Mouse (Mus musculus): ENCODE data around the gene Trpv2.

The Trpv2 gene

DNA sequence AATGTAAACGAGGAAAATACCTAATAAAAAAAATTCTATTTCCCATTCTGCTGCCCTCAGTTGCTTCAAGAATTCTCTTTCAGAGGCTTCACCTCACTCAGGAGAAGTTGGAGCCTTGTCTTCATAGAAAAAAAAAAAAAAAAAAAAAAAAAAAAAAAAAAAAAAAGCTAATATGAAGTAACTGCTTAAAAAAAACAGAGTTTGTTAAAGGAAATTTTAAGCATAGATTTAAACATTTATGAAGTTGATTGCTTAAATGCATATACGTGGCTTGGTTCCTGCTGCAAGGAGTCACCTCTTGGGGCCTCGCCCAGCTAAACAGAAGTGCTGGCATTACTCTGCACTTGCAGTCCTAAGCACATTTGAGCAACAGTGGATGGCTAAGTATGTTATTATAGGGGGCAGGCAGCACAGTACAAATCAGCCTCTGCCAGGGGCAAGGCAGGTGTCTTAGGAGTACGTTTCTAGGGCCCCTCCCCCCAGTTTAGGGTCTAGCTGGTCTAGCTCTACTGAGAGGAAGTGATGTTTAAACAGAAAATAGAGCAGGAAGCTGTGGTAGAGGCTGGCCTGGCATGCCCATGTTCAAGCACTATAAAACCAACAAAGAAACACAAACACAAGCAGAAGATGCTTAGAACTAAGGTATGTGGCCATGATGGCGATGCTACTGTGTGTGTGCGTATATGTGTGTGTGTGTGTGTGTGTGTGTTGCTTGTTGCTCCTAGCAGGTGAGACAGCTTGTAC is at the start of gene Trpv2:
Gene Trpv2 (plus strand): TSS at position 528 of the 744 bp plus-strand sequence.
- DNase-seq = no peak

DNA sequence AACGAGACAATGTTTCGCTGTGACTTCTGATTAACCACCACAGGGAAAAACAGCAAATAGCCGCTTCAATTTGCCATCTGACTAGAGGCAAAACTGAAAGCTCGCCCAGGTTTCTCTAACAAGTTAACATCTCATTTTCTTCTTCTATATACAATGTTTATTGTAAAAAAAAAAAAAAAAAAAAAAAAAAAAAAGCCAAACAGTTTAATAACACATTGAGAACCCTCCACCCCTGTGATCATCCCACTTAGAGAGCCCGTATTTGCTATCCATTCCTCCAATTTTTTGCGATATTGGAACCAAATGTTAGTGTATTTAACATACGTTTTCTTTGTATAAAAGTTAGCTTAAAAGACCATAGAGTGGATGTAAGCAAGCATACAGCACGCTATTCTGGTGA is 37.2 kb upstream of the Trpv2 start:
- DNase-seq = no peak

DNA sequence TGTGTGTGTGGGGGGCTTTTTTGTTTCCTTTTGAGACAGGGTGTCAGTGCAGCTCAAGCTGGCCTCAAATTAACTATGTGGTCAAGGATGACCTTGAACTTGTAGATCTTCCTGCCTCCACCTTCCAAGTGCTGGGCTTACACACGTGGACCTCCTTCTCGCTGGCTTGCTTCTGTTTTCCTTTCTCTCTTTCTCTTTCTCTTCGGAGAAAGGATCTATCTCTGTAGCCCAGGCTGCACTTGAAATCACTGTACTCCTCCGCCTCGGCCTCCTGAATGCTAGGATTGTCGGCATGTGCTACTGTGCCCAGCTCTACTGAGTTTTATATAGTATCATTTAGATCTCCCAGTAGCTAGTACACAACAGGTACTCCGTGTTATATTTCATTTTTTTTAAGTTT is 36.7 kb upstream of the Trpv2 start:
- DNase-seq = no peak

DNA sequence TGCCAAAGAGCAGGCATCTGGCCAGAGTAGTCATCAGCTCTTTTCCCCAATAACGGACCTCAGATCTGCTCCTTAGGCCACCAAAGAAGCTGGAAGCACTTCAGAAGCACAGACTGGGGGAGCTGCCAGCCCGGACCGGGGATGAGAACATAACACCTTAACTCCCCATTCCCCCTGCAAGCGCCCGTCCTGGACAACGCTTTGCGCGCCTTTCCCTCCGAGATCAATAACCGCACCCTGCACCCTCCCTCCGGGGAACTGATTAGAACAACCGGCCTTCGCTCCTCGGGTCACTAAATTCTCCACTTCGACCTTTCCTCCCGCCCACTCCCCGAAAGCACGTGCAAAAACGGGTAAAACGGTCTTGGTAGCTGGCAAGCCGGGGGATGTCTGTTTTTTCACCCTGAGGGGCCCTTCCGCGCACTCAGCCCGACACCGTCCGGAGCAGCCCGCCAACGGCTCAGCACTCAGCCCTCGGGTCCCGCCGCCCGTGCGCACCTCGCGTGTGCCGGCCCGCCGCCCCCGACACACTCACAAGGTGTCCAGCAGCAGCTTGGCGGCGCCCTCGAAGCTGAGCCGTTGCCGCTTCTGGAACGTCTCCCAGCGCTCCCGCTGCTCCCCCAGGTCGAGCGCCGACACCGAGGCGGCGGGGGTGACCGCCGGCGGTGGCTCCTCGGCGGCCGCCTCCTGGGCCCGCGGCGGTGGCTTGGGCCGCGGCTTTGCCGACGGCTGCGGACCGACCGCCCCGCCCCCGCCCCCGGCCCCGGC is 35.8 kb upstream of the Trpv2 start:
- DNase-seq = no peak

DNA sequence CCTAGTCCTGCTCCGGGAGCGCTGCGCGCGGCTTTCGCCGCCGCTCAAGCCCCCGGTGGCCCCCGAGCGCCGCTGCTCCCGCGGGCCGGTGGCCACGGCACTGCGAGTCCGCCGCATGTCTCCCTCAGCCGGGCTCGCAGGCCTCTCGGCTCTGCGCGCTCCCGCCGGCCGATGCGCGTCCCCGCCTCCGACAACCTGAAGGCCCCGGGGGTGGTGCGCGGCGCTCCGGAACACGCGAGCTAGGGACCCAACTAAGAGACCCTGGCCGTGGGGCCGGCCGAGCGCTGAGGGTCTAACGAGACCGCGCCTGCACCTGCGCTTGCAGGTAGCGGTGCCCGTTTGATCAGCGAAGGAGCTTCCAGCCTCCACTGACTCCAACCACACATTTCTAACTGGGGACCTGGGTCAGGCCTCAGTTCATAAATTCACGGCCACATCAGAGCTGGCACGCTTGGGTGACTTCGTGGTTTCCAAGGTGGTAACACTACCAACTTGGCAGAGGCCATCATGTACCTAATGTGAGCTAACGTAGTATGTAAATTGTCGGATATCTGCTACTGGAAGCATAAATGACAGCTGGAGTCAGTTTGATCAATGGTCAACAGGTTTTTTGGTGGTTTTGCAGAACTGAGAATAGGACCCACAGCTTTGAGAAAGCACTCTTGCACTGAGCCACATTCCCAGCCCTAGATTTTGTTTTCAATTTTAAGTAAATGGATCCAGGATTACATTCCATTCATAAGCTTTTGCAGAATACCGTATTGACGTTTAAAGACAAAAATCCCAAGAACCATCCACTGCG is 35.0 kb upstream of the Trpv2 start, which contains the start of gene Cenpv:
Gene Cenpv (minus strand): TSS at position 173 of the 802 bp plus-strand sequence.
- DNase-seq = peak; percentile 65

DNA sequence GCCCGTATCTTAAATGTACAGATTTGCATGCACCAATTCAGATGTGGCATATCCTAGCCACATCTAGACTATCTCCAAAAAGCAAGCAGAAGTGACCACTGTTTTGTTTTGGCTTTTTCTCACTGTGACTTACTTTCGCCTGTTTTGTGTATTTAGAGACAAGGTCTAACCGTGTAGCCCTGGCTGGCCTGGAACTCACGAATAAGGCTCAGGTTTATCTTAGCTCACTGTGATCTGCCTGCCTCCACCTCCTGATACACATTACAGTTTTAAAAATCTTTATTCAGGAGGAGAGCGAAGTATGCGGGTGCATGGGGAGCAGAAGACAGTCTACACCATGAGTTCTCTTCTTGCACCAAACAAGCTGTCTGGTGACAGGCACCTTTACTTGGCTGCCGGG is 34.1 kb upstream of the Trpv2 start:
- no peak for DNase-seq

DNA sequence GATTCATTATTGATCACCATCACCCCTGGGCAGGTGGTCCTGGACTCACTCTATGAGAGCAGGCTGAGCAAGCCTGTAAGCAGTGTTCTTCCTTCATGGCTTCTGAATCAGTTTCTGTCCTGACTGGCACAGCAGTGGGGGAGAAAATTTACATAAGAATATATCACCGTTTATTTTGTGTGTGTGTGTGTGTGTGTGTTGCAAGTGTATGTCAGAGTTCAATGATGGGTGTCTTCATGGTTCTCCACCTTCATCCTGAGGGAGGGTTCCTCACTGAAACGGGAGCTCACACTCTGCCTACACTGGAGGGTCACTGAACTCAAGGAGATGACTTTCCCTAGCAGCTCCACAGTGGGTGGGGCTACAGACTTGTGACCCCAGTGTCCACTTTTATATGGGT is 33.3 kb upstream of the Trpv2 start:
- DNase-seq = no peak

DNA sequence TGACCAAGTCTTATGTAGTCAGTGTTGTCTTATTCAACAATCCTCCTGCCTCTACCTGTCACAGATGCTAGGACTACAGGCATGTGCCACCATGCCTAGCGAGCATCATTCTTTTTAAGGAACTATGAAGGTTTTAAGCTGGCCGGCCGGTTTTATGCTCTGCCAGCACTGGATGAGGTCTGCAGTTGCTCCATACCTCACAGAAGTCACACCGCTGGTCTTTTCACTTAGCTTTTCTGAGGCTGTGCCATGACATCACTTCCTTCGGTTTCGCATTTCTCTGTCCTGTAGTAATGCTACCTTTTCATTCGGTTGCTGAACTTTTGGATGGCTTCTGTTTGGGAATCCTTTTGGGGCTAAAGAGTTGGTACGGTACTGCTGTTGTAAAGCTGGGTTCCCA is 32.7 kb upstream of the Trpv2 start:
- no peak for DNase-seq

DNA sequence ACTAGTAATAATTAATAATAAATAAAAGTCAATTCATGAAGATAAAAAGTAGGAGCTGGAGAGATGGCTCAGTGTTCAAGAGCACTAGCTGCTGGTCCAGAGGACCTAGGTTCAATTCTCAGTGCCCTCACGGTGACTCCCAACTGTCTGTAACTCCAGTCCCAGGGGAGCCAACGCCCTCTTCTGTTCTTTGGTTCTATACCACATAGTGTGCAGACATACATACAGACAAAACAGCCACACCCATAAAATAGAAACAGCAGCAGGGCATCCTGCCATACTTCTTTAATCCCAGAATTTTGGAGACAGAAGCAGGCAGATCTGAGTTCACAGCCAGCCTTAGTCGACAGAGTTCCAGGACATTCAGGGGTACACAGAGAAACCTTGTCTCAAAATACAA is 30.3 kb upstream of the Trpv2 start:
- DNase-seq = no peak

DNA sequence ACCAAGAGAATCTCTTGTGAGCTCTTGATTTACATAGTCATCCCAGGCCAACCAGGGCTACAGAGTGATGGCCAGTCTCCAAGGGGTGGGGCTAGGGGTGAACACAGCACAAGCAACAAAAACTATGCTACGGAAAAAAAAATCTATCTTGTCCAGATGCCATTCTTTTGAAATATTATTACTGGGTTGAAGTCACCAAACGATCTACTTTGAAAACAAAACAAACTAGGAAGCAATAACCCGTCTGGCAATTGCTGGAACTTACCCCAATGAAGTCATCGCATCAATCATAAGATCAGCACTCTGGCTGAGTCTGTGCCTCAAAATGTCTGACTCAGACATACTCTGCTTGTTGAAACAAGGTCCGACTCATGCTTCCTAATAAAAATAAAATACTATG is 24.5 kb upstream of the Trpv2 start:
- DNase-seq = peak; percentile 69

DNA sequence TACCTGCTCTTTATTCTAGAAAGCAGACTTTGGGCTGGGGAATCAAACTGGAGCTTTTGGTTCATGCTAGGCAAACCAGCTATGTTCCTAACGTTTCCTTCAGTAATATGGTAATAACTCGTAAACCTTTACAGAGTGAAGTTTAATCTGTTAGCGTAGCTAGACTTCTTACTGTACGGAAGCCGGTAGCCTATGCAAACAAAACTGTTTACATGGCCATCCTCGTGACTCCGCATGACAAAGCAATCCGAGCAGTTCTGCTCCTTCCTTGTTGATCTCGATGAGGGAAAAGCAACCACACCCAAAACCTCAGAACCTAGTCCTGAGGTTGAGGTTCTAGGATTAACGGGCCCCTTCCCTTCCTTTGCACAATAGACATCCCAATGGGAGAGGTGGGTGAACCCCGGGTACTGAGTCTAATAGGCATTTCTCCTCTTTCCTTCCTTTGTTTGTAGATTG is 24.0 kb upstream of the Trpv2 start:
- peak; percentile 61 for DNase-seq

DNA sequence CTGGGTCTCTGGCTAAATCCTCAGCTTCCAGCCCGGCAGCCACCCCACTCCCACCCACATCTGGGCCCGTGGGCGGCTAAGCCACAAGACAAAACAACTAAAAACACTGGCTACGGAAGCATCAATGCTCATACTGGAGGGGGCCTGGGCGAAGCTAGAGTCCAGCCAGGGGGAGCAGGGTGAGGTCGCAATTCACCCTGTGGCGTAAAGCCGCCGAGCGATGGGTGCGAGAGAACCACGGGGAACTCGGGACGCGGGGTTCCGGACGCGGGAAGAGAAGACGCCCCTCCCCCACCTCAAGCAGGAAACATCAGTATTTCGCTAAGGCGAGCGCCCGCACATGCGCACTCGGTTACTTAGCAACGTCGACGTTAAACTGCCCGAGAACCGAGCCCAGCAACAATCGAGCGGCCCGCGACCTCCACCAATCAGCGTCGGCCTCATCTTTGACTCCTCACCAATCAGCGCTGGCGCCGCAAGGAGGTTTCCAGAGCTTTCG is 23.5 kb upstream of the Trpv2 start, which contains the start of gene Ubb:
Gene Ubb (plus strand): TSS at position 445 of the 499 bp plus-strand sequence.
- peak; percentile 100 for DNase-seq

DNA sequence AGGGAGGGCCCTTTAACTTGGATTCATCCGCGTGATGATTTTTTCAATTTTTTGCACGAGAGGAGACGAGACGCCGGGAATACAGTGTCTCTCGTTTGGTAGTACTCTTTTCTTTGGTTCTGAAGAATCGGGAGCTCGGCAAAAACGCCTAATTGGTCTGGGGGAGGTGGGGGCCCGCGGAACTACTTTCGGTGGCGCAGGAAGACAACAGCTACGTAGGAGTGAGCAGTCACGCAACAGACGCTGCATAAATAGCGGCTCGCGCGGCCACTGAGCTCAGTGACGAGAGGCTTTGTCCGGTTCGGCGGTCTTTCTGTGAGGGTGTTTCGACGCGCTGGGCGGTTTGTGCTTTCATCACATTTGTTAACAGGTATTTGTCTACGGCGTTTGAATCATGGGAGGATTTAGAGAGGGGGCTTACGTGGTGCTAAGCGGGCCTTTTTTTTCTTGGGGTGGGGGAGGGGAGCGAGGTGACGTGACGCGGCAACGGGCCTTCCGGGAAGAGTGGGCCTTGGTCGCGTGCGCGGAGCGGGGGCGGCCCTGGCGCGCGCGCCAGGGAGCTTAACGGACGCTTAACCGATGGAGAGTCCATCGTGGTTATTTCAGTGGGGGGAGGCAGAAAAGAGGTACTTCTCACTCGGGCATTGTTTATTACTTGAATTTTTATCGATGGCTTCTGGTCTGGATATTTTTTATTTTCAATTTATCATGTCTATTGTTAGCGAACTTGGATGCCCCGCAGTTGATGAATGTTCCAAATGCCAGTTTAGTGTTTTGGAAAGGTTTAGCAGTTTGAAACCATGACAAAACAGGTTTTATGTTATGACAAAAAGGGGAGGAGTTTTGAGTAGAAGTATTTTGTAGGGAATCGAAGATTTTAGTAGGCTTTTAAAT is 22.8 kb upstream of the Trpv2 start:
- peak; percentile 88 for DNase-seq

DNA sequence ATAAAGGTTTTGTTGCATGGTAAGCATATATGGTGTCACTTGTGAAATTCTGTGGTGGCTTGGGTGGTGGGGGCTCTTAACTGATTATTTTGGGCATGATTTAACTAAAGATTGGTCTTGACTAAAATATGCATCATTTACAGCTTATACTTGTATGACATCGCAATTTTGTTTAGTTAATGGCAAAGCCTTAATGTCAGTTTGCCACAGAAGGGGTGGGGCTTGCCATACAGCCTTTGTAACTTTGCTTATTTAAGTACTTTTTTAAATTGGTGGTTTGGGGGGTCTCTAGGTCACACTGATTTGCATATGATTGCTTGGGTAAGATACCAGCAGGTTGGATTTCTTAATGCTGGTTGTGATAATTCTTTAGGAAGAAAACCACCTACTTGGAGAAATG is 21.1 kb upstream of the Trpv2 start:
- no peak for DNase-seq

DNA sequence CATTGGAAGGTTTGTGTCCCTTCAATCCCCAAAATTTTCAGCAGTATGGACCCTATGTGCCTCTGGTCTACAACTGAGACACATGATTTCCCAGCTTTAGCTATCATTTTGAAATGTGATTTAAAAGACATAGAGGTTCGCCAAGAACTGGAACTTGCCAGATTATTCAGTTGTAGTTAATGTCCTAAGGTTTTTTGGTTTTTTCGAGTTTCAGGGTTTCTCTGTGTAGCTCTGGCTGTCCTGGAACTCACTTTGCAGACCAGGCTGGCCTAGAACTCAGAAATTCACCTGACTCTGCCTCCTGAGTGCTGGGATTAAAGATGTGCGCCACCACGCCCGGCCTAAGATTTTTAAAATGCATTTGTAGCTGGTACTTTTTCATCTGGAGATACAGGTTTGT is 20.7 kb upstream of the Trpv2 start:
- DNase-seq = no peak

DNA sequence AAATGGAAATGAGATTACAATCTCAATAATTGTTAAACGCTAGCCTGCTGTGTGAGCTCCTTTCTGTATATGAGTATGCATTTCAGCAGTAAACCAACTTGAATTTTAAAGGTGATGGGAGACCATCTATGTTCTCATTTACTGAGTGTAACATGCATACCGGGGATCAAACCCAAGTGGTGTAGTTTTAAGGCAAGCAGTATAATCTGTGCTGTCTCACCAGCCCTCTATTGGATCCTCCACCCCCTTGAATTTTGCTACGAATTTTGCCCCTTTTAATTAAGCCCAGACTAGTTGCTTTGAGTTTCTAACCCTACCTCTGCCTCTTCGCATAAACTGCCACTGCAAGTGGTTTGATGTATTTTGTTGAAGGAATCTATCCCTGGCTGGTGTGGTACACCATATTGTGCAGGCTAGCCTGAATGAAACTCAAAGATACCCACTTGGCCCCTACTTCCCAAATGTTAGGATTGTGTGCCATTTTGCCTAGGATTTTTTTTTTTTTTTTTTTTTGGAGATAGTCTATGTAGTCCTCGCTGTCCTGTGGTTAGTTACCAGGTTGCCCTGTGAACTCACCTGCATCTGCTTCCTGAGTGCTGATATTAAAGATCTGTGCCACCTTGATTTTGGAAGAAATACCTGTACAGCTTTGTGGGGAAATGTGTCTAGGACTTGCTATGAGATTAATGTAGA is 20.0 kb upstream of the Trpv2 start:
- no peak for DNase-seq

DNA sequence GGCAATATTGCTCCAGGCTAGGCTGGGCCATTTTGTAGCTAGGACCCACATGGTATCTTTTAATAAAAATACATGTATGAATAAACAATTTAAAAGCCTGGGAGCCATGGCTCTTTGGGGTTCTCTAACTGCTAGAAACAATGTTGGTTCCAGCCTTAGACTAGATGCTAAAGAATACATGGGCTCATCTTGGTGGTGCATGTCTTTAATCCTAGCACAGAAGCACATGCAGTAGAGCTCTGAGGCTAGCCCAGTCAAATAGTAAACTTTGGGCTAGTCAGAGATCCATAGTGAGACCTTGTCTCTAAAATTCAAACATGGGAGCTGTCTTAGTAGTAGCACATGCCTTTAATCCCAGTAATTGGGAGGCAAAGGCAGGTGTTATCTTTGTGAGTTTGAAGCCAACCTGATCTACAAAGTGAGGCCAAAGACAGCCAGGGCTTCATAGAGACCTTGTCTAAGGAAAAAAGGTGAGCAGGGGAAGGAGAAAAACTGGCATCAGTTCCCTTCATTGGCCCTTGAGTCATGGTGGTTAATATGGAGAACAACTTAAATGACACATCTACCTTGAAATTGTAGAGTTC is 19.3 kb upstream of the Trpv2 start:
- DNase-seq = no peak

DNA sequence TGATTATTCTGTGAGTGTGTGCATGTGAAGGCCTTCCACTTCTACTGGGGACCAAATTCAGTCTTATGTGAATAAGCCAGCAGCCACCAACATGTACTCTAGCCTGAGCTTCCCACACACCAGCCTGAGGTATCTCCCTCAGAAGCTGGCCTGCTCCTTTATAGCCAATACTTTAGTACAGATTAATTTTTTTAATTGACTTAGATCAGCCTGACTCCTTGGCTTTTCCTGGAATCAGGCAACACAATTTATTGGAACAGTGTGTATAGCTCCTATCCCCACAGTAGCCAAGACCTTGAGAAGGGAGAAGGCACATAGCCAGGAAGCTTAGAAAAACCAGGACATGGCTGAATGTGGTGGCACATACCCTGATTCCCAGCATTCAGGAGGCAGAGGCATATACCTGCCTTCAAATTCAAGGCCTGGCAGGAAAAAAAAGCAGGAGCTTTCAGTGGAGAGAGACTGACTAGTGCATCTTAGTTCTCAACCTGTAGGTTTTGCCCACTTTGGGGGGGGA is 18.3 kb upstream of the Trpv2 start:
- no peak for DNase-seq

DNA sequence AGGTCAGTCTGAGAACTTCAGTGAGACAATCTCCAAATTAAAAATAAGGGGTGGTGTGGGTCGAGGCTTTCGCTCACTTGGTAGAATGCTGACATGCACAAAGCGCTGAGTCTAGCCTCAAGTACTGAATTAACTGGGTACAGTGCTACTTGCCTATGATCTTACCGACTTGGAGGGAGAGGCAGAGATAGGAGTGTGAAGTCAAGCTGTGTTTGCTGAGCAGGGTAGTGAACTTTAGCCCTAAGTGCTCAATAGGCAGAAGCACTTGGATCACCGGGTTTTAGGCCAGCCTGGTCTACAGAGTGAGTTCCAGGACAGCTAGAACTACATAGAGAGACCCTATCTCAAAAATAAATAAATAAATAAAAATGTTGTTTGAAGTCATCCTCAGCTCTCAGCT is 17.1 kb upstream of the Trpv2 start:
- no peak for DNase-seq

DNA sequence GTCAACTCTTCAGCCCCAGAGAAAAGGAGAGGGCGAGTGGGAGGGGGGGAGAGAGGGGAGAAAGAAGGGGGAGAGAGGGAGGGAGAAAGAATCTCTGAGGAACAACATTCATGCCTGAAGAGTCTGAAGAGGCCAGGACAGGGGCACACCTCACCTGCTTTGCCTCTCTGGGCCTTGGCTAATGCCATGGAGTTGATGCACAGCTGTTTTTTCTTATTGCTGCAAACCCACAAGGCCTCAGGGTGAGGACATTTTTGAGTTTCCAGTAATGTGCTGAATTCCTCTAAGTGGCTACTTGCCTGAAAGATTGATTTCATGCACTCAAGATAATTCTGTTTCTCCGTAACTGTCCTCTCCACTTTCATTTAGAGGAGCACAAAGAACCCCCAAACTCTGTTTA is 16.1 kb upstream of the Trpv2 start:
- DNase-seq = no peak

All from layer of hippocampus, adult 9-11 months (tissue).